Mouse (Mus musculus): ENCODE measurements around the gene Plekhs1.
"Not testable (repeated sequence)": the region's sequence is repeated elsewhere in the genome, so short reads cannot be mapped to it uniquely, and the experiment has no call there.

The Plekhs1 gene

DNA sequence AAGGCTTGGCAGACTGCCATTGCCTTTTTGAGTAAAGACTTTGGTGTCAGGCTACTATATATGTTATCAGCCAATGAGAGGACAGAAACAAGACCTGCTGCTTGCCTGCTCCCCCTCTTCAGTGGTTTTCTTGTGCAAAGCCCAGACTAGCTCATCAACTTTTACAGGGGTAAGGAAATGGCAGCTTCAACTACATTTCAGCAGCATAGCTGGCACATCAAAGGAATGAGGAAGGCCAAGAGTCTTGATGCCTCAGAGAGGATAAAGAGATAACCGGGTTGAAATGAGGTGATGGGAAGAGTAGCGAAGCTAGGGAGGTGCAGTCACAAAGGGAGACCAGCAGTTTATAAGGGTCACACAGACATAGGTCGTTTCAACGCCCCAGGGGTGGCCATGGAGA lies 3.9 kb upstream of the Plekhs1 start:
- no peak for DNase-seq (ENCODE audit: extremely low spot score, low spot score)

DNA sequence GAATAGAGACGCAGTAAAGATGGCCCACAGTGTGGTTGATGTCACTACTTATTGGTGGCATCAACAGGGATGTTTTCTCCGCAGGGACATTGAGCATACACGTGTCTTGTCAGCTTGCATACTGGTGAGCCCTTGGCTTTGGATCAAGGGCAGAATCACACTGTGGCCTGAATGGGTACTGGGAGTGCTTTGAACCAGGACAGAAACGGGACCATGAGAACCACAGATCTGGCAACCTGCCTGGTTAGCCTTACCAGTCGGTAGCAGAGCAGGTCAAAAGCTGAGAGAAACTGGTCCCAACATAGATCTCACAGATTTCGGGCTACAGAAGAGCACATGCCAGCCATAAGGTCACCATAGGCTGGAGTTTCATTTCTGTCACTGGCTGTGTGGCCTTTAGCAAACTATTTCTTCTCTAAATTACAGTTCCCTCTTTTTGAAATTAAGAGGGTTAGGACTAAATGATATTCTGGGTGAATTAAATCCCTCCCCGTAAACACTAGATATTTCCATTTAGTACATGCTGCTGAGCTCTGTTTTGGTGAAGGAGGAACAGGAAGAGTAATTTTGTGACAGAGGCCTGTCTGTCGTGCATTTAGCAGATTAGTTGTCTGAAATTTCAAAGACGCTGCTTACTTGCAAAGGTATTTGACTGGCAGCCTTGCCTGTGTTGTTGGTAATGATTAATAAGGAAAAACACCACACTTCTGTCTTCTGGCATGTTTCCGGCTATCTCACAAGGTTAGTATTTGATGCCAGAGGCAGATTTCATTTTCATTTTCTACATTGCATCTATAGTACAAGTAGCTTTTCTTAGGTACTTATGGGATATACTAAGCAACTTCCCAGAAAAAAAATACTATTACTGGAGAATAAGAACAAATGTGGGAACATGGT lies 2.0 kb upstream of the Plekhs1 start:
- DNase-seq (ENCODE audit: extremely low spot score, low spot score): no peak

DNA sequence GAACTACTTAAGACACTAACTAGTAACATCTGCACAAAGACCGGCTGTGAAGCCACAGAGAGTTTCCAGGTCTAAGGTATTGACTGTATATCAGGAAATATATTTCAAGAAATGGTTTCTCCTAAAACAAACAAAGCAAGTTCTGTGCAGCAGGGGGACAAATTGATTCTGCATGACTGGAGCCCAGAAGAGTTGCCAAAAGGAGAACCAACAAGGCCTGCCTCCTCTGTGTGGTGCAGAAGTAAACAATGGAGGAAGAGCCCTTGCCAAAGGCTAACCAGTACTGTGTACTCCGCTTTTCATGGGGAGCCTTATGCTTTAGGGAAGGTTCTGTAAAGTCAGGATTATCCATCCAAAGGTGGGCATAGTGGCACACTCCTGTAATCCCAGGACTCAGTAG lies 1.2 kb upstream of the Plekhs1 start:
- DNase-seq (ENCODE audit: extremely low spot score, low spot score): no peak

DNA sequence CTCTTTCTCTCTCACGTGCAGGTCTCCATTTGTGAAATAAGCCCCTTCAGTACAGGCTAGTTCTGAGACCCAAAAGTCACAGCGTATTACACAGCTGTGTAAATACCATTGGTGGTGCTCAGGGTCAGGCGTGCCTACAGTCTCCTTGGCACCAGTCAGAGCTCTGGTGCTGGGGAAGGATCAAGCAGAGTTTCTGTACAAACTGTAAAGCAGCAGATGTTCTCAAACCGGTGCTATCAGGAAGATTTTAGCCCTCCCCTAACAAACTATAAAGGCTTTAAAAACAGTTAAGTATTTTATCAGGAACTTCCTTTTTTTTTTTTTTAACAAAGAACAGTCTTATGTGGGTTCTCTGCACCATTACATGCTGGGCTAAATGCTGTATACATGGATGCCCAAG lies 1.3 kb downstream of the Plekhs1 start:
- no peak for DNase-seq (ENCODE audit: extremely low spot score, low spot score)

DNA sequence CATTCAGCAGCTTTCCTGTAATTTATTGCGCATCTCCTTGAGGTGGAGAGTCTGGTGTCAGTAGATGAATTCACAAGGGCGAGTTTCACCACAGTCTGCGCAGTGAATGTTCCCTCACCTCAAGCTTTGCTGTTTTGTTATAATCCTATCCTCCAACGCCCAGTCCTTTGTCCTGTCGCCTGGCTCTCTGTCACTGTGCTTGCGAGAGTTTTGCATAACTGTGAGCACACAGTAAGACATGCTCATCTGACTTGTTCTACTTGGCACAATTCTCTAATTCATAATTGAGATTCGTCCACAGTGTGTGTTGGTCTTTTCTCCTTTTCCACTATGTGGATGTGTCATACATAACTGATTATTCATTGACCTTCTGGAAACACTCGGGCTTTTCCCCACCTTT lies 5.0 kb downstream of the Plekhs1 start:
- no peak for DNase-seq (ENCODE audit: extremely low spot score, low spot score)

DNA sequence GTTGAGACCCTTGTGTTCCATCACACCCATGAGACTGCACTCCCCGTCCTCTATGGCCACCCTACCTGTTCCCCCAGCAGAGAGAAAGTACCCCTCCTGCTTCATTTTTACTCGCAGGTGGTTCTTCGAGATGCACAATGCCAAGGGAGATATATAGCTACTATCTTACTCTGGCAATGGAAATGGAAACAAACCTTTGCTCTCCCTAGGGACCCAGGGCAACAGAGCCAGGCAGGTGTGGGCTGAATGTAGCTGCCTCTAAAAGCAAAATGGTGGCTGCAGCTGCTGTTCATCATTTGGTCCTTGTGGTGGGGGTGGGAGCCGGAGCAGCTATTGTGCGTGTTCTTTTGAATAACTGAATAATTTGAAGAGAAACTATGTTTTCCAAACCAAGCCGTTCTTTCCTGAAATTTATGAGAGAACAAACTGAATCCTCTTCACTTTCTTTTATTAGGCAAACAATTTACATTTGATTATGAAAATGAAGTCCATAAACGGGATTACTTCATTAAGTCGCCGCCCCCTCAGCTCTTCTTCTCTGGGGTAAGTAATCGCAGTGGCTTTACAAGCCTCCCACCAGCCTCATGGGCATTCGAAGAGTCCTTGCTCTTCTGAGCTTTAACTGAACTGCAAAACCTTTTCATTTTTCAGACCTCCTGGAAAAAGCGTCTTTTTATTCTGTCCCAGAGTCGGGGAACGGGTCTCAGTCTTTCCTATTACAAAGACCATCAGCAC lies 9.0 kb downstream of the Plekhs1 start:
- no peak for DNase-seq (ENCODE audit: extremely low spot score, low spot score)

DNA sequence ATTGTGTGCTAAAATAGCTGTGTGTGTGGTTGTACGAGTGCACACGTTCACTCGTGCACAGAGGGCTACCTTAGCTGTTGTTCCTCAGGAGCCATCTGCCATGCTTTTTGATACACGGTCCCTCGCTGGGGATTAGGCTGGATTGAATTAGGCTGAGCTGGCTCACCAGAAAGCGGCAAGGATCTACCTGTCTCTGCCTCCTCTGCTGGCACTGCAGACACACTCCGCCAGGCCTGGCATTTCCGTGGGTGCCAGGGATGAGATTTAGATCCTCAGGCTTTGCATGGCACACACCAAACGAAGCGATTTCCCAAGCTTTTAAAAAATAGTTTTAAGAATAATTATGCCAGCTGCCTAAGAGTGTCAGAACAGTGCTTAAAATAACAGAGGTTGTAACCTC lies 10.5 kb downstream of the Plekhs1 start:
- no peak for DNase-seq (ENCODE audit: extremely low spot score, low spot score)

DNA sequence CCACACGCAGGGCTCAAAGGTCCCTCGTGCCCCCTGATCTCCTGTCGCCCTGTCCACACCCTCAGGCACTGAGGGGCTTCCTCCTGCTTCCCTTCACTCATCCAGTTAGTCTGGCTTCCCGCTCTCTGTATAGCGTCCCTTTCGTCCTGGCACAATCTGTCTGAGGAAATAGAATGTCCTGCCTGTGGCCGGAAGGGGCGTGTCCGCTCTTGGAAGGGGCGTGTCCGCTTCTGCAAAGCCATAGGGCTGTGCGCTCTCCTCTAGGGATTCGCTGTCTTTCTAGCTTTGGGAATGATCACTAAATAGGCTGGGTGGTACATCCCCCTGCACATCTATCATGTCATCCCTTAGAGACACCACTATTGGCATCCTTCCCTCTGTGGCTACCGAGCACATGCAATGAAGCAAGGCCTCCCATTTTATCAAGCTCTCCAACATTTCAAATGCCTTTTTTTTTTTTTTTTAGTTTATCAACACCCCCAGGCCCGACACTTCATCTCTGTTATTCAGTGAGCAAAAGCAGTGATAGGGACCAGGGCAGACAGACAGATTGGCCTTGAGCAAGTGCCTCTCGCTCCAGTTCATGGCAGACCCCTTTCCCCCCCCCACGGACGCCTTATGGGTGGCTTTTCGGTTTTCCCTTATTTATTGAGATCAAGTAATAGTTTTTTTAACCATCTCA lies 13.6 kb downstream of the Plekhs1 start:
- peak; percentile 31 for DNase-seq (ENCODE audit: extremely low spot score, low spot score)

DNA sequence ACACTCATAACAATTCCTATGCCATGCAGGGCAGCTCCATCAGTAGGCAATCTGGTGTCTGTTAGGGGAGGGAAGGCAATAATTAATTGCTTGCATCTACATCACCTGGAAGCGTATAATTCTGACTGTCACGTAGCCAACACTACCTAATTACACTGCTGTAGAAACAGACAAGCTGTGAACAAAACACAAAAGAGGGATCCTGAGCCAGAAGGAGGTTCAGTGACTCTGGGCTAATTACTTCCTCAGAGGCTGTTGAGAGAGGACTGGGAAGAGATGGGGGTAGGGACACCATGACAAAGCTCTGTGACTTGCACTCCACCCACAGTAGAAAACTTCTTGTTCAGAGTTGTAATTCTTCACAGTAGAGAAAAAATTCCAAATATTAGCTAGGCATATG lies 15.1 kb downstream of the Plekhs1 start:
- no peak for DNase-seq (ENCODE audit: extremely low spot score, low spot score)

DNA sequence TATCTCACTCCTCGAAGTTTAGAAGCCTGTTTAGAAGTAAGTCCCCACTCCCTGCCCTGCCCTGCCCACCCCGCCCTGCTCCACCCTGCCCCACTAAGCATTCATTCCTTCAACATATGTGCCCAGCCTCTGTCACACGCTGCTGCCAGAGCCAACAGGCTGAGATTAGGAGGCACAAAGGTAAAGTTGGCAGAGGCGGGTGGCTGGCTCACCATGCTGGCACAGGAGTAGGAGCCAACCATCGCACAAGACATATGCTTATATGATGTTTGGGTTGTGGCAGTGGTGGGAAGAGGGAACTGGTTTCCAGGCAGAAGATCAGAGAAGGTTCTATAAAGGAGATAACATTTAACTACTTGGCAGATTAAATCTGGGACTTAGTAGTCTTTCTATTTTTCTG lies 15.8 kb downstream of the Plekhs1 start:
- no peak for DNase-seq (ENCODE audit: extremely low spot score, low spot score)

DNA sequence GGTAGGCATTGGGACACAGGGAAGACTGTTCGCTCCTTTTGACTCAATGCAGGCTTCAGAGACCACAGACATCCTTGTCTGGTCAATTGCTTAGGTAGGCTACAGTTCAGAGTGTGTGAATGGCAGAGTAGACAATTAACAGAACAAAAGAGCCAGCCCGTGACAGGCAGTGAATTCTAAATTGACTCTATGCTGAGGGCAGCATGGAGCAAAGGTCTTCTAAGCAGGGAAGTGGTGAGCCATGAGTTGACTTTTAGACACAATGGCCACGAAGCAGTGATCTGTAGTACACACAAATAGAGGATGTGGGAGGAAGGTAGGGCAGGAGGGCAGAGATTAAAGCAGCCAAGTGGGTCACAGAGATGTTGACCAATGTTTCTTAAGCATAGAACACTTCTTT lies 16.4 kb downstream of the Plekhs1 start:
- no peak for DNase-seq (ENCODE audit: extremely low spot score, low spot score)

DNA sequence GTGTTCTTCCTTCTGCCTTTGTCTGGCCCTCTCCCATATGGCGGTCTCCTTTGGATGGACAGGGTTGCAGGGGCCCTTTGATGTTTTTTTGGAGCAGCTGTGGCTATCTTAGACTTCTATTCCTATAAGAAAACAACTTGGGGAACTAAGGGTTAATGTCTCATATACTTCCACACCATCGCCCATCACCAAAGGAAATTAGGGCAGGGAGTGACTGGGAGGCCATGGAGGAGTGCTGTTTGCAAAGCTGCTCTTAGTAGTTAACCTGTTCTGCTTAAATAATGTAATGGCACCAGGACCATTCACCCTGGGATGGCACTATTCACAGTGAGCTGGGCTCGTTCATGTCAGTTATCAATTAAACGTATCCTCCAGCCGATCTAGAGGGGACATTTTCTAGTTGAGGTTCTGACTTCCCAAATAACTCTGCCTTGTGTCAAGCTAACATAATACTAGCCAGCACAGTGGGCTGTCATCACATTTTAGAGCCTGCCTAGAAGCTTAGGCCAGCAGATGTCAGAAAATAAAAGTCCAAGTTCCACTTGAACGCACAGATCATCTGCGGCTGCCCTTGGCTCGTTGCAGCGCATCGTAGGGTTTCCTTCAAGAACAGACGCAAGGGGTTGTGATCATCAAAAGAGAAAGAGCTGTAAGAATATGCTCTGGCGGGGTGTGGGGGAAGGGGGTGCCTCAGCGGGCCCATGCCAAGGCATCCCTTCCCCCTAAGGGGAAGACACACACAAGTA lies 23.4 kb downstream of the Plekhs1 start:
- no peak for DNase-seq (ENCODE audit: extremely low spot score, low spot score)

DNA sequence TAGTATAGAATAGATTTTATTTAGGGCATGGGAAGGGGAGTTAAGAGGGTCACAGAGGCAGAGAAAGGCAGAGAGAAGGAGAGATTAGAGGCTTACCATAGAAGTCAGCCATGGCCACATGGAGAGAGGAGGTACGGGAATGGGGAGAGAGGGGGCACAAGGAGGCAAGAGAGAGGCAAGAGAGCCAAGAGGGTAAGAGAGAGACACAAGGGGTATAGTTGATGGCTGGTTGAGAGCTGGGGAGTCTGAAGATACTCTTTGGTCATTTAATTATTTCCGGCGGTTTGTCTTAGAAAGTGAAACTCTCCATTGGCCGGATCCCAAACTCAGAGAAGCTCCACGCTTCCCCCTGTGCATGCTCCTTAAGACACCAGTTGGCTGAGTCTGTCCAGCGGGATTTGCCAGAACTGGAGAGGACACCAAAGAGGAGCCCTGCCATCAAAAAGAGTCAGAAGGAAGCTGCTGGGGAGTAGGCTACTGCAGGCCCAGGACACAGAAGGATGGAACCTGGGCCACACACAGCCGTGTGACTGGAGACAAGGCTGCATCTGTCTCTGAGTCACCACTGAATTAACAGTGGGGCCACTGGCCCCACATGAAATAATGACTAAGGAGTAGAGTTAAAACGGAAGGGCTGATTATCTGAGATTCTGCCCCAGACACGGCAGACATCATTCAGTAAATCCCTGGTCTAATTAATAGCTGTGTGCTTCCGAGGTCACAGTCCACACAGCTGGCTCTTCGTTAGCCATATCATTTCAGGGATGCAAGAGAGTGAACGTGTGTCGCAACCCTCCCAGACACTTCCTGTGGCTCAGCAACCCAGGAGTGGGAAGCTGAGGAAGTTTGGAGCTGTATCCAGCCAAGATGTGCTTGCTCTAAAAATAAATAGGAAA lies 24.2 kb downstream of the Plekhs1 start:
- no peak for DNase-seq (ENCODE audit: extremely low spot score, low spot score)

DNA sequence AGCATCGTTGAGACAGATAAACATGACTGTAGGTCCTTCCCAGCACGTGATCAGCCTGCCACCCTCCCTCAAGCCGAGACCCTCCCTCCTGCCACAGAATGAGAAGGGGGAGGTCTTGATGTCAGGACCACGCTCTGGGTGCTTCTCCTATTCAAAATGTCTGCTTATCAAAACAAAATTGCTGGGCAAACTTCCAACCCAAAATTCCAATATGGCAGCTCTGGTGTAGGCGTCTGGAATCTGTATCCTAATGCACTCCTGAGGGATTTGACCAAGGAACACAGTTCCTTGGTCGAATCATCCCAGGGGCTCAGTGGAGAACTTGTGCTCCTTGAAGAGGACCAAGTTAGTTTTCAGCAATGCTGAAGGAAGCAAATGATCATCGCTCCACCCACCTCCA lies 25.5 kb downstream of the Plekhs1 start:
- DNase-seq (ENCODE audit: extremely low spot score, low spot score): no peak

DNA sequence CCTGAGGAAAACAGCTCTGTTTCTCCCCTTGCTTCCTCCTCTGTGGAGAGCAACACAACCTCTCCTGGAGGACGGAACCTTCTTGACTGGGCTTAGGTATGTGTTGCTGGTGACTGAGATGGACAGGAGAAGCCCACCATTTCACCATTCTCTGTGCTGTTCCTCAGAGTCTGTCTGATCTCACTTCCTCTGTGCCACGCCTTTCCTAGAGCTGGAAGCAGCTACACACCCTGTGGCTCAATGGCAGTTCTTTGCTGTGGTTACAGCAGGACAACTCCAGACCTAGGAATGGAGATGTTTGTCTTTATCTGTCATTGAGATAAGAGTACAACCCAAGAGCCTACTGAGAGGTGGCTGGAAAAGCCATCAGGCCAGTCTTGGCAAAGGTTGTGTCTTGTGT lies 25.9 kb downstream of the Plekhs1 start:
- no peak for DNase-seq (ENCODE audit: extremely low spot score, low spot score)

DNA sequence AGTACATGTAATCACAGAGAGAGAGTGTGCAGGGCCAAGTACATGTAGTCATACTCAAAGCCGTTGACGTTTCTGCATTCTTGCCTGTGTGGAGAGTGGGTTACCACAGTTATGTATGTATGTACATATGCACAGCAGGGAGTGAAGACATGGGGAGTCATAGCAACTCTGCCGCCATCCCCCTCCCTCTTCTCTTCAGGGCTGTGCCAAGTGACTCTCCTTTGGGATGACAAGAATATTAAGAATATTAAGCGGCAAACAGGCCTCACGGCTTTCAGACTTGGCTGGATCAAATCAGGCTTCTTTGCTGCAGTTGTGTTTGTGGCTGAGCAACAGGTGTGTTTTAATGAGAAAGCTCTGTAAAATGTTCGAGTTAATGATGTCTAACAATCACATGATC lies 28.2 kb downstream of the Plekhs1 start:
- DNase-seq (ENCODE audit: extremely low spot score, low spot score): no peak

DNA sequence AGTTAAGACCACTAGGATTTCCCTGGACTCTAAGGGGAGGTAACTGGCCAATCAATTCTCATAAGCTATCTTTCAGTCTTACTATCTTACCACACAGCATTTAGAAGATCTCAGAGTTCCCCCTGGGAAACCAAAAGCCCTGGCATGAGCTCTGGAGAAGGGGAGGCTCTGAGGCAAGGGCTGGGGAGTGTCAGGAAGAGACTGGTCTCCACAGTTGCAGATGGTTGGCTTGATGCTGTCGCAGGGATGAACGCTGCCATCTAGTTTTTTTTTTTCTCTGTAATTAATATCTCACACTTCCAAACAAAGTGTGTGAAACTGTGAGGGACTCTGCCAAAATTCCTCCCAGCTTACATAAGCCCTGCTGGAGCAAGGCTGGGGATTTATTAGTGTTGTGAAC lies 32.7 kb downstream of the Plekhs1 start:
- DNase-seq (ENCODE audit: extremely low spot score, low spot score): not testable (repeated sequence)

DNA sequence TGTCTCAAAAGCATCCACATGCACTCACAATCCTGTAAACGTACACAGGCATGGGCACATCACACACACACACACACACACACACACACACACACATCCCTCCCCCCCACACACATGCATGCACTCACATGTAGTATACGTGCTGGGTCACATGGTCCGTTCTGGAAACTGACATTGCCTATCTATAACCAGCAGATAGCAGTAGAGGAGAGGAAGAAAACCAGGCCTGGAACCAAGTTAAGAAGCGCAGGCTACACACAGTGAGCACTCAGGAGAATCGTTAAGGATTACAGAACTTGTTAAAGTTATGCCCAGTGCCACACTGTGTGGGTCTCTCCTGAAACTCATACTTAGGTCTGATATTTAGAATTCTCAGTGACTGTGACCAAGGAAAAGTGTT lies 41.6 kb downstream of the Plekhs1 start:
- DNase-seq (ENCODE audit: extremely low spot score, low spot score): not testable (repeated sequence)

DNA sequence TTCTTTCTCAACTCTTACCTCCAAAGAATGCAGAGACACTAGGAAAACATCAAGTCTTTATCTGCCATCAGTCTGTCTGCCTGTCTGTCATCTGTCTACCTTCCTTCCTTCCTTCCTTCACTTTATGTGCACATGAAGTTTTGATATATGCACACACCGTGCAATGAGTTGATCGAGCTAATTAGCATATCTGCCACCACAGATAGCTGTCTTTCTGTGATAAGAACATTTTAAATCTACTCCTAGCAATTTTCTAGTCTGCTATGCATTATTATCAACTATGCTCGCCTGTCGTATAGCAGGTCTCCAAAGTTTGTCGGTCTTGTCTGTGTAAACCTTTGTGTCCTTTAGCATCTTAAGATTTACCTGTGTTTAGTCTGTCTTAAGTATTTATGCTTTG lies 42.1 kb downstream of the Plekhs1 start:
- not testable (repeated sequence) for DNase-seq (ENCODE audit: extremely low spot score, low spot score)

DNA sequence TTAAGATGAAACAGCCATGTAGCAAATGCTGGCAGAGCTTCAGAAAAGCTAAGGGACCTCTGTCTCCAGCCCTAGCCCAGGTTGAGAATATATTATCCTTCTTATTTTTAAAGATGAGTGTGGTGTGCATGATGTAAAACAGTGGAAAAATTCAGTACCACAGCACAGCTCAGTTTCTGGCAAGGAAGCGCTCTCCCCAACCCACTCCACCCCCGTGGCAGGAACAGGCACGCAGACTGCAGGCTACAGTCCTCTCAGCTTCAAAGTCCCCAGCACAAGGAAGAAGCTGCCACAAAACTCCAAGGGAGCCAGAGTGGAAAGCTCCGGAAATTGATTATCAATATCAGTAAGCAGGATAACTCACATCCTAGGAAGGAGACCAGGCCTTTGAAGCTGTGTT lies 49.8 kb downstream of the Plekhs1 start:
- DNase-seq (ENCODE audit: extremely low spot score, low spot score): not testable (repeated sequence)

Measured in neural tube, embryonic 10.5 days (tissue).